8 mouse cellular contexts compared by ENCODE assay signal in the genomic region with DNA sequence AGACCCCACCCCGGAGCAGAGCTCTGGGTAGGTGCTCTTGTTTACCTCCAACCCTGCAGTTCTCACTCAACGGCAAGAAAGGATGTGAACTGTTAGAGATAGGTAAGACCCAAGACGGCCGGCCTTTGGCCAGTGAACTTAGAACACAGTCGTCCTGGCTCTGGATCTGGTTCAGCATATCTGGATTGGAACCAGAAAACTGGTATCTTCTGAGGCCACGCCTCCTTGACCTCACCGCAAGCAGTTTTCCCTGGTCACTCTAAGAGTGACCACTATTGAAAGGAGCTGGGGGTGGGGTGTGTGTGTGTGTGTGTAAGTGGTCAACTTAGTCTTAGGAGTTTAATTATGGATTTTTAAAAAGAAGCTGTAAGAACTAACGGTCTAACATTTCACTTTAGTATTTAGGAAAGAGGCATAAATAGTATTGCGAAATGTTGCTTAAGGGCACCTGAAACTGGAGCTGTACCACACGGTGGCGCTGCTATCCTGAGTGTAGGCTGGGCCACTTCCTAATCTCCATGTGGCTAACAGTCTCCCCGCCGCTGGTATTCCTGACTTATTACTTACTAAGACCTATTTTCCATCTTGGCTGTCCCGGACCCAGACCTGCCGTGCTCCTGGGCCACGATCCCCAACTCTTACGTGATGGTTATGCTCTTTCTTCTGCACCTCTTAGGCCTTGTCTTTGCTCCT. TPM values are rescaled to one million over a fixed set of nuclear protein-coding genes. Genes with fewer than 3 reads are reported as not detected.
DNase-seq lines count a peak whose midpoint lies in the region; ATAC-seq lines count a peak whose summit lies in the region.

No protein-coding gene starts in this region.

- peak overlapping the region; percentile 19; the same call in 1 of the 2 replicates for H3K4me2 ChIP-seq in kidney, embryonic 16.5 days (replicated peaks; ENCODE audit: low read depth, low read length)
- H3K4me2 ChIP-seq in liver, embryonic 11.5 days, result peak overlapping the region; percentile 36; the same call in 1 of the 2 replicates

- H3K27me3 ChIP-seq in kidney, embryonic 16.5 days (ENCODE audit: insufficient read depth, low read length), result peaks cover 5% of the 10 kb centered on the region; the same call in 1 of the 2 replicates
- no peaks in the 10 kb centered on the region for H3K27me3 ChIP-seq in liver, embryonic 11.5 days (replicated peaks; ENCODE audit: control insufficient read depth, insufficient read depth, low read length)

- H3K9ac ChIP-seq in kidney, embryonic 16.5 days (replicated peaks; ENCODE audit: low read length), result no peak overlapping the region
- 0 out of 2 replicates have a peak overlapping the region, but pooled peaks have one; percentile 23 for H3K9ac ChIP-seq in liver, embryonic 11.5 days (ENCODE audit: low read depth, low read length)

- peak; percentile 94 for DNase-seq in 3T3-L1 (ENCODE audit: low read depth, low spot score)
- peak; percentile 87 for DNase-seq in adrenal gland, adult 2 months
- DNase-seq in embryo, embryonic 9.5 days (ENCODE audit: extremely low spot score), result peak; percentile 72
- DNase-seq in heart, adult 8-10 months (ENCODE audit: low spot score), result peak; percentile 68
- DNase-seq in liver, embryonic 11.5 days (ENCODE audit: low spot score), result peak; percentile 67
- DNase-seq in spleen, postnatal 14 days (ENCODE audit: low spot score in 2 of 2), result peak; percentile 33 to 65

- H3K9me3 ChIP-seq in kidney, embryonic 16.5 days (ENCODE audit: low read length), result no peaks in the 10 kb centered on the region
- H3K9me3 ChIP-seq in liver, embryonic 11.5 days (ENCODE audit: control insufficient read depth, low read length), result no peaks in the 10 kb centered on the region

- peaks cover 12% of the 10 kb centered on the region for H3K4me1 ChIP-seq in kidney, embryonic 16.5 days (ENCODE audit: insufficient read depth, low read length)
- H3K4me1 ChIP-seq in liver, embryonic 11.5 days (replicated peaks; ENCODE audit: control insufficient read depth, insufficient read depth, low read length), result peaks cover 12% of the 10 kb centered on the region; the same call in 1 of the 2 replicates

- no peaks in the 10 kb centered on the region for H3K36me3 ChIP-seq in kidney, embryonic 16.5 days (ENCODE audit: insufficient read depth, low read length)
- H3K36me3 ChIP-seq in liver, embryonic 11.5 days (ENCODE audit: control insufficient read depth, insufficient read depth, low read length), result no peaks in the 10 kb centered on the region

- 37% methylated on average over 17 of the region's 17 CpGs for WGBS in kidney, embryonic 16.5 days
- 36% methylated on average over 17 of the region's 17 CpGs for WGBS in liver, embryonic 11.5 days

- ATAC-seq in kidney, embryonic 16.5 days (ENCODE audit: low FRiP score, low TSS enrichment), result peak; percentile 43; the same call in 1 of the 2 replicates
- ATAC-seq in liver, embryonic 11.5 days (replicated peaks; ENCODE audit: low FRiP score), result 0 out of 2 replicates have a peak, but pooled peaks have one; percentile 29
- ATAC-seq in monocyte, adult 5-6 weeks (replicated peaks; ENCODE audit: insufficient number of reproducible peaks, low FRiP score, low TSS enrichment, poor library complexity, severe bottlenecking), result peak; percentile 90

- H3K27ac ChIP-seq in kidney, embryonic 16.5 days (ENCODE audit: low read length), result no peak overlapping the region
- H3K27ac ChIP-seq in liver, embryonic 11.5 days (ENCODE audit: low read depth, low read length), result peak overlapping the region; percentile 36; the same call in 1 of the 2 replicates

- H3K4me3 ChIP-seq in kidney, embryonic 16.5 days (ENCODE audit: low read length), result no peak overlapping the region
- no peak overlapping the region for H3K4me3 ChIP-seq in liver, embryonic 11.5 days (ENCODE audit: low read depth, low read length)

RNA-seq across cellular contexts. Expression of a gene that starts 17.9 kb away (rescaled TPM):
- total RNA-seq in adrenal gland, adult 2 months (2021), result 1 to 10 TPM in 1 of 2 experiments, under 1 TPM in 1; 0.45 to 2.8 TPM
- 0.96 and 2.6 TPM in 2 replicates for polyA plus RNA-seq in adrenal gland, adult 2 months (2012; rRNA removed)
- under 1 TPM in 1 of 4 experiments, not detected in 3; 0.34 TPM for total RNA-seq in heart, adult 8-10 months (2022)
- polyA plus RNA-seq in kidney, embryonic 16.5 days (2015; fragmentation: Nextera tagmentation; extraction: Ambion mirVana), result 0.17 and 0.19 TPM in 2 replicates
- polyA plus RNA-seq in liver, embryonic 11.5 days (2014; fragmentation: Nextera tagmentation; extraction: Ambion mirVana), result 4.3 and 5.8 TPM in 2 replicates
- 2.8 TPM in 1 of 3 replicates, not detected in the others for total RNA-seq in monocyte, adult 5-6 weeks (2017)

RNA-seq across cellular contexts. Expression of a gene that starts 20.6 kb away (rescaled TPM):
- 1 to 10 TPM in 1 of 2 experiments, not detected in 1; 1.7 TPM for total RNA-seq in adrenal gland, adult 2 months (2021)
- 0.08 TPM in 1 of 2 replicates, not detected in the other for polyA plus RNA-seq in adrenal gland, adult 2 months (2012; rRNA removed)
- total RNA-seq in heart, adult 8-10 months (2022), result not detected
- polyA plus RNA-seq in kidney, embryonic 16.5 days (2015; fragmentation: Nextera tagmentation; extraction: Ambion mirVana), result 1.3 and 1.4 TPM in 2 replicates
- polyA plus RNA-seq in liver, embryonic 11.5 days (2014; fragmentation: Nextera tagmentation; extraction: Ambion mirVana), result 0.40 and 0.66 TPM in 2 replicates
- total RNA-seq in monocyte, adult 5-6 weeks (2017), result not detected in 3 replicates

RNA-seq across cellular contexts. Expression of a gene that starts 55.6 kb away (rescaled TPM):
- 1 to 10 TPM; 3.5 to 8.1 TPM for total RNA-seq in adrenal gland, adult 2 months (2021)
- 2.2 and 2.3 TPM in 2 replicates for polyA plus RNA-seq in adrenal gland, adult 2 months (2012; rRNA removed)
- total RNA-seq in heart, adult 8-10 months (2022), result 1 to 10 TPM; 2.6 to 4.5 (median 3.2) TPM
- 0.31 and 0.36 TPM in 2 replicates for polyA plus RNA-seq in kidney, embryonic 16.5 days (2015; fragmentation: Nextera tagmentation; extraction: Ambion mirVana)
- polyA plus RNA-seq in liver, embryonic 11.5 days (2014; fragmentation: Nextera tagmentation; extraction: Ambion mirVana), result 0.63 and 1.5 TPM in 2 replicates
- total RNA-seq in monocyte, adult 5-6 weeks (2017), result 0.38 to 0.39 TPM in 2 of 3 replicates, not detected in the other

RNA-seq across cellular contexts. Expression of a gene that starts 57.8 kb away (rescaled TPM):
- 10 to 100 TPM; 22.9 to 32.4 TPM for total RNA-seq in adrenal gland, adult 2 months (2021)
- polyA plus RNA-seq in adrenal gland, adult 2 months (2012; rRNA removed), result 21.7 and 22.1 TPM in 2 replicates
- total RNA-seq in heart, adult 8-10 months (2022), result 1 to 10 TPM; 3.9 to 6.3 (median 5.2) TPM
- 9.3 and 13.2 TPM in 2 replicates for polyA plus RNA-seq in kidney, embryonic 16.5 days (2015; fragmentation: Nextera tagmentation; extraction: Ambion mirVana)
- 9.3 and 9.4 TPM in 2 replicates for polyA plus RNA-seq in liver, embryonic 11.5 days (2014; fragmentation: Nextera tagmentation; extraction: Ambion mirVana)
- total RNA-seq in monocyte, adult 5-6 weeks (2017), result 3.5 to 20.2 TPM (median 6.5 TPM) in 3 replicates

RNA-seq across cellular contexts. Expression of a gene that starts 59.3 kb away (rescaled TPM):
- 100 to 1,000 TPM; 426 to 754 TPM for total RNA-seq in adrenal gland, adult 2 months (2021)
- polyA plus RNA-seq in adrenal gland, adult 2 months (2012; rRNA removed), result 171 and 186 TPM in 2 replicates
- 1,000 to 10,000 TPM; 1,233 to 1,415 (median 1,285) TPM for total RNA-seq in heart, adult 8-10 months (2022)
- 107 and 114 TPM in 2 replicates for polyA plus RNA-seq in kidney, embryonic 16.5 days (2015; fragmentation: Nextera tagmentation; extraction: Ambion mirVana)
- 85.7 and 89.7 TPM in 2 replicates for polyA plus RNA-seq in liver, embryonic 11.5 days (2014; fragmentation: Nextera tagmentation; extraction: Ambion mirVana)
- total RNA-seq in monocyte, adult 5-6 weeks (2017), result 46.9 to 64.6 TPM (median 55.3 TPM) in 3 replicates

Comparison
In these comparisons a context has a peak if more than half of its experiments do, and no peak if none do; other contexts are left out.
1. ATAC-seq: peak in every context shown above with its lines; median percentile 90 in monocyte, adult 5-6 weeks; 43 in kidney, embryonic 16.5 days; 29 in liver, embryonic 11.5 days.